Mouse (Mus musculus) 416B (cell line): Measurements from ENCODE around the gene Snx9.

Experiments
- DNase-seq: peaks from one replicate; pipeline ENCODE4 v3.0.0; 2011; ENCODE audit warnings: low read depth

Snx9 gene

GRCm38 (mm10) chr17:5885474-5885873 lies 44.3 kb downstream of the Snx9 start:
- peak; percentile 97 for DNase-seq

DNA sequence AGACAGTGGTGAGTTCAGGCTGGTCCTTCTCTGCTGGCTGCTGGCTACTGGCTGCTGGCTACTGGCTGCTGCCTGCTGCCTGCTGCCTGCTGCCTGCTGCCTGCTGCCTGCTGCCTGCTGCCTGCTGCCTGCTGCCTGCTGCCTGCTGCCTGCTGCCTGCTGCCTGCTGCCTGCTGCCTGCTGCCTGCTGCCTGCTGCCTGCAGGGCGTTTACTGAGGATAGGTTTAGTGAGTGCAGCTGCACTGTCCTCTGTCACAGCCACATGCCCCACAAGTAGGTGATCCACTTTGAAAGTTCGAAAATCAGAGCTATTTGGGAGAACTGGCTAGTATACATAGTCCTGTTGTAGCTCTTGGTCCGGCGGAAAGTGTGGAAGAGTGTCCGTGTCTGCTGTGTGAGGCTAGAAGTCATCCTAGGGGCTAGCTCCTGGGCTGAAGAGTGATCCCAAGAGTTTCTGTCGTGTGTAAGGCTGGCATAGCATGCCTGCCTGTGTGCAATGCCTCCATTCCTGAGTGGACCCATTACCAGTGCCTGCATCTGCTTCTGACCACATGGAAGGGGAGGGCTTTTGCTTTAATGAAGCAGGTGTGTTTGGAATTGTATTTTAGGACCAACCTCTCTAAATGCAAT lies 45.2 kb downstream of the Snx9 start:
- DNase-seq, result peak; percentile 8

DNA sequence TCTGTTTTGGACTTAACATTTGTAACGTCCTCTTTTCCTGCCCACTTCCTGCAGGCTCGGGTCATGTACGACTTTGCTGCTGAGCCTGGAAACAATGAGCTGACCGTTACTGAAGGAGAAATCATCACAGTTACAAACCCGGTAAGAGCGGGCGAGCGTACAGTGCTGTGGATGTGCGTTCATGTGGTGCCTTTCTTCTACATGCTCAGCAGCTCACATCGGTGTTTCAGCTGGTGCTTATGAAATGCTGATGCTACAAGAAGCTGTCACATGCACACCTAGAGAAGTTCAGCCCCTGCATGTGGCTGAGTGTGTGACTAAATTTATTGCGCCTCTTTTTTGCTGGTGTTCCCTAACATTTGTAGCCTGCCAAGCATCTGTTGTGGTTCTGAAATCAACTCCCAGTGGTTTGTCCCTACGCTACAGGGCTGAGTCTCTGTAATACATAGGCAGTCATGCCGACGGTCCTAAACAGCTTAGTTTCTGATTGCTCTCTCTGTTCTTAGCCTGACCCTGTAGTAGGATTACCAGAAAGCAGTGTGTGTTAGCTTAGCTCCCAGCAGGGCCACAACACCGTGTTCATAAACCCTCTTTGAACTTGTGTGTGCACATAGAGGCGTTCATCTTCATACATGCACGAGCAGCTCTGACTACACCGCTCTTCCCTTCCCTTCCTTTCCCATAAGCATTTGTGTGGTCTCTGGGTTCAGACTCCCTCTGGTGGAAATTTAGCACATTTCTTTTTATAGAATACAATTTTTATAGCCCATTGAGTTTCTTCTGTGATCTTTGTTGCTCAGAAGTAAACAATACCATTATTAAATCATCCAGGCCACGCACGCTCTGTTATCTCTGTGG lies 46.0 kb downstream of the Snx9 start:
- DNase-seq, result peak; percentile 77

GRCm38 (mm10) chr17:5890429-5890828 lies 49.3 kb downstream of the Snx9 start:
- peak; percentile 72 for DNase-seq

- DNase-seq, result no peak
These were observed 51.0 kb downstream of the Snx9 start for GRCm38 (mm10) chr17:5891933-5892683.

- peak; percentile 95 for DNase-seq
These were observed 52.0 kb downstream of the Snx9 start for GRCm38 (mm10) chr17:5893092-5893491.

- no peak for DNase-seq
These were observed 52.5 kb downstream of the Snx9 start for GRCm38 (mm10) chr17:5893574-5894148.

DNA sequence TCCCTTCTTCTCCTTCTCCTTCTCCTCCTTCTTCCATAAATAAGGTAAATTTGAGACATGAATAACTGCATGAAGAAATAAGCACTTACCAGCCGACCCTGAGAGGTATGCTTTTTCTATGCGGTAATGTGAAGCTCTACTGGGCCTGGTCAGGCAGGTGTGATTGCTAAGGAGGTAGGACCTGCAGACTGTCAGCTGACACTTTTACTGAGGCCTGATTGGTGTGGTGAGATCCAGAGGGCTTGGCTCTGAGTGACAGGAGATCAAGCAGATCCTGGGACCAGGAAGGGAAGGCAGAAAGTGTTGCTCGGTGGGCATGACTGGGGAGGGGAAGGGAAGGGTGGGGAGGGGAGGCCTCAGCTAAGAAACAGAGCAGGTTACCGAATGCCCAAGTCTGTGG lies 54.9 kb downstream of the Snx9 start:
- no peak for DNase-seq

DNA sequence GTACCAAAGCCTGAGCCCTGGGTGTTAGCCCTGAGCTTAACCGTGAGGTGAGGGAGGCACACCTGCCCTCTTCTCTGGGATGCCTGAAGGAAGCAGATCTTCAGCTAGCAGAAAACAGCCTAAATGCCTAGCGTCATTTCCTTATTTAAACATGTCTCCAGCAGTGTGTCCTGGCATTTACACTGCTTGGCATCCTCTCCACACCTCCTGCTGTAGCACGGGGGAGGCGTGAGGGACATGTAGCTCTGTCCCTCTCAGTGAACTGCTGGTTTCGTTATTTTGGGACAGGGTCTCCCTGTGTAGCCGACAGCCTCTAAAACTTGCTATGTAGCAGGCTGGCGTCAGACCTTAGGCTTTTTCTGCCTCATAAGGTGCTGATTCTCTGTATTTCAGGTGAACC lies 55.5 kb downstream of the Snx9 start:
- no peak for DNase-seq

DNA sequence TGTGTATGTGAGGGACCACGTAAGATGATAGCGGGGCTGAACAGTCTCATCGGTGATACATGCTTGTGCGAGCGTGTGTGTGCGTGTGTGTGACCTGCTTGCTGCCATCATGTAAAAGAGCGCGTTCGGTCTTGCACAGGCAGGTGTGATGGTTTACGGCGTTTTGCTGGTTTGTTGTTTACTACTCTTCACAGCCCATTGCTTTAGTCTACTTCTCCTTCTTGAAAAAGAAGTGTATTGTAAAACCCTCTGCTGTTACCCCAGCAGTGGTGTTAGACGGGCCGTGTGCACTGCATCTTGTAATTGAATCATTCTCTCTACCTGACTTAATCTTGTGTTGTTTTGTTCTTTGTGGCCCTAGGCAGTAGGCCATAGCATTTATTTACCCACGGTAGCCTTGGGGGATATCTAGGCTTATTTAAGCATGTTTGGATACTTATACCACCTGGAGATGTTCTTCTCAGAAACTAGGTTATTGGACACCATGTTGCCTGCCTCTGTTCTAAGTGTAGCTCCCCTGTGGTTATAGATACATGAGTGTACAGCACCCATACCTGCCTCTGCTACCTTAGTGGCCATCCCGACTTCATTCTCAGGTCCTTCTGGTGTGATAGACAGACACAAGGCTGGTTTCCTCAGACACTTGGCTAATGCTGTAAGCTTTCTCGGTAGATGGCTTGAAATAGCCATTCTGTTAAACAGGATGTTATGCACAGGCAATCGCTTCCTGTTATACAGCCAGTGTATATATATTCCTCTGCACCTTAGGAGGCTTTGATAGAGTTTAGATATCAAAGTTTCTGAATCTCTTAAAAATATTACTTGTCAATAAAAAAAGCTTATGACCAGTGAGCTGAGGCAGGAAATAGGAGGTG lies 56.4 kb downstream of the Snx9 start:
- peak; percentile 32 for DNase-seq

DNA sequence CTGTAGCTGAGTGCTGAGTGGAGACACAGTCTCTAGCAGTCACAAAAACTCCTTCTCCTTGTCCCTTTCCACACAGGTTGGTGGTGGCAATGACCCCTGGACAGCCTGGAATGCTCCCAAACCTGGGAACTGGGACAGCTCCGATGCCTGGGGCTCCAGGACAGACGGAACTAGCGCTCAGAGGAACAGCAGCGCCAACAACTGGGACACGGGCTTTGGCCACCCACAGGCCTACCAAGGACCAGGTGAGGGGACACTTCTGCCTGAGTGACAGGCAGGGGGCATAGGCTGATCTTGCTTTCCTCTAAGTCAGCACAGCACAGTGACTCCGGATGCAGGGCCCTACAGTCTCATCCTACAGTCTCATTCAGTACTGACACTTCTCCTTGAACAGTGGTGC lies 58.1 kb downstream of the Snx9 start:
- DNase-seq, result no peak

DNA sequence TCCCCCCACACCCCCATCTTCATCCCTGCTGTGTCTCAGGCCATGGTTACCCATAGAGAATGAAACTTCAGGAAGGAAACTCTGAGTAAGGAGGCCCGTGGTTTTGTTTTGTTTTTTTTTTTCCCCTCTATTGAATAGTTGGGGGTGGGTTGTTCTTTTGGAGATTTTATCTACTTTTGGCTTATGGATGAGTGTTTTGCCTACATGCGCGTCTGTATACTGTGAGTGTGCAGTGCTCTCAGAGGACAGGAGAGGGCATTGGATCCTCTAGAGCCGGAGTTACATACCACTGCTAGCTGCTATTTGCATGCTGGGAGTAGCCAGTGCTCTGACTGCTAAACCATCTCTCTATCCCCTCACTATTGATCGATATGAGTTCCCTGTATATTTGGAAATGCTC lies 60.3 kb downstream of the Snx9 start:
- peak; percentile 73 for DNase-seq

GRCm38 (mm10) chr17:5903630-5904301 lies 62.6 kb downstream of the Snx9 start:
- DNase-seq, result no peak

GRCm38 (mm10) chr17:5909681-5910080 lies 68.6 kb downstream of the Snx9 start:
- no peak for DNase-seq

DNA sequence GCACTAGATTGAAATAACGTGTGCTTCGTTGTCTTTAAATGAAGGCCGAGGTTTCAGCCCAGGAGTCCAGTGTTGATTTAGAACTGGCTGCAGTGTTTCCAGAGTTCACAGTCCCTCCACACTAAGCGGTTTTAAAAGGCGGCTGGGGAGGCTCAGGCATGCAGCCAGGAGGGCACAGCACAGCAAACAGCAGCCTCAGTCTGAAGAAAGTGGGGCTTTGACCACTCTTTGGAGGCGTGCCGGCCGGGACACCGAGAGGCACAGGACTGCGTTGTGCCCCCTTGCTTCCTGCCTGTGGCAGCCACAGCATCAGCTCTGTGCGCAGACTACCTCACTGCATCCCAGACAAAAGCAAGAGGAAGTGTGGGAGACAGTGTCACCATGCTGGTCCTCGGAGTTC lies 70.5 kb downstream of the Snx9 start:
- no peak for DNase-seq

DNA sequence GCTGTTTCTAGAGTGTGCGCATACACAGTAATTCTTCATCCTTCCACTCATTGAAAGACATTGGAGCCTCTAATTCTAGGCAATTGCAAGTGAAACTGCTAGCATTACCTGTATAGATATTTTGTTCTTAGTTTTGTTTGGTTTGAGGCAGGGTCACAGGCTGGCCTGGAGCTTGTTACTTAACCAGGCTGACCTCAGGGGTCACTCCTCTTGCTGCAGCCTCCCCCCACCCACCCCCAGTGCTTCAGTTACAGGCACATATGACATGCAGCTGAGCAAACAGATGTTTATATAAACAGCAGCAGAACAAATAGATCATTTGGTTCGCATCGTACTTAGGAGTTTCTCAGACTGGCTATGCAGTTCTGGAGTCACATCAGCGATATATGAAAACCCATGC lies 71.7 kb downstream of the Snx9 start:
- no peak for DNase-seq

GRCm38 (mm10) chr17:5914217-5914616 lies 73.1 kb downstream of the Snx9 start:
- DNase-seq, result no peak

- no peak for DNase-seq
These were observed 80.8 kb downstream of the Snx9 start for GRCm38 (mm10) chr17:5921954-5922353.

DNA sequence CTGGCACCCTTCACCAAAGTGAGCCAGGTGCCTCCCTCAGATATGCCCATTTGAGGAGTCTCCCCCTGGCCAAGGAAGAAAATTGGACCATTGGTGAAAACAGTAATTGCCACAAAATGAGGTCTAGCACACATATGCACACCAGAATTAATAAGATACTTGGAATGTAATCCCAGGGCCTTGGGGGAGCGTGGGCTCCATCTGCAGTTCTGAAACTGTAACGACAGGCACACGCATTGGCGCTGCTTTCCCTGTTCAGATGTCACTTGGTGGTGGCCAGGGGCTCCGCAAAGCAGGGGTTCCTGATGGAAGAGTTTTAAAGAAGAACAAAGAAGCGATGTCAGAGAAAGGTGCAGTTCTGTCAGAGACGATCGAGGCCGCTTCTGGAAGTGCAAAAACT lies 82.2 kb downstream of the Snx9 start:
- DNase-seq, result peak; percentile 43

DNA sequence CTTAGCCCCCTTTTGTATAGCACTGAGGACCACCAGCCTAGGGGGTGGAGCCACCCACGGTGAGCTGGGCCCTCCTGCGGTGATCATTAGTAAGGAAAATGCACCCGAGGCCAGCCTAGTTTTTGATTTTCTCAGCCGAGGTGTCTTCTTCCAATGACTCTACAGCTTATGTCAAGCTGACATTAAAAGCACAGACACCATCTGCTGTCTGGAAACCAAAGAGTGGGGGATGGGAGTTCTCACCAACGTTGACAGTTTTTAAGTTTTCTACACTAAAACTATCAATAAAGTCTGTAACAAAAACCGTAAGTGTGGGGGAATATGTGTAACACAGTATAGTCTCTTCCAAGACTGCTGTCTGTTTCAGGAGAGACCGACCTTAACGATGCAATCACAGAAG lies 83.1 kb downstream of the Snx9 start:
- no peak for DNase-seq

- no peak for DNase-seq
These were observed 85.6 kb downstream of the Snx9 start for GRCm38 (mm10) chr17:5926710-5927109.
